Mouse (Mus musculus) kidney, adult 11 months (tissue): Measurements from ENCODE around the gene Slc15a2.
A peak's percentile ranks its signal among the peaks of the same experiment; 100 is the strongest.

ENCODE experiments used
- DNase-seq: peaks from one replicate; pipeline ENCODE4 v3.0.0; 2022

The Slc15a2 gene

GRCm38 (mm10) chr16:36784594-36785313 lies at the start of gene Slc15a2:
TSS of gene Slc15a2 (minus strand) at chr16:36784962.
- peak; percentile 55 for DNase-seq

- no peak for DNase-seq
Observed at GRCm38 (mm10) chr16:36828820-36829219, 44.1 kb upstream of the Slc15a2 start.

GRCm38 (mm10) chr16:36828054-36828786 lies 43.5 kb upstream of the Slc15a2 start, which contains the start of gene Iqcb1:
TSS of gene Iqcb1 (plus strand) at chr16:36828385.
- peak; percentile 83 for DNase-seq

- DNase-seq, result no peak
Observed at GRCm38 (mm10) chr16:36827611-36828053, 42.9 kb upstream of the Slc15a2 start.

GRCm38 (mm10) chr16:36821474-36821873 lies 36.7 kb upstream of the Slc15a2 start:
- DNase-seq, result no peak

- no peak for DNase-seq
Observed at GRCm38 (mm10) chr16:36820747-36821146, 36.0 kb upstream of the Slc15a2 start.

- no peak for DNase-seq
Observed at GRCm38 (mm10) chr16:36820016-36820415, 35.3 kb upstream of the Slc15a2 start.

- DNase-seq, result peak; percentile 86
Observed at GRCm38 (mm10) chr16:36817321-36817926, 32.7 kb upstream of the Slc15a2 start.

- no peak for DNase-seq
Observed at GRCm38 (mm10) chr16:36816916-36817315, 32.2 kb upstream of the Slc15a2 start.

- no peak for DNase-seq
Observed at GRCm38 (mm10) chr16:36813680-36814079, 28.9 kb upstream of the Slc15a2 start.

- DNase-seq, result peak; percentile 48
Observed at GRCm38 (mm10) chr16:36808616-36809015, 23.9 kb upstream of the Slc15a2 start.

GRCm38 (mm10) chr16:36802361-36802760 lies 17.6 kb upstream of the Slc15a2 start:
- no peak for DNase-seq

- no peak for DNase-seq
Observed at GRCm38 (mm10) chr16:36798334-36798733, 13.6 kb upstream of the Slc15a2 start.

GRCm38 (mm10) chr16:36794976-36795375 lies 10.2 kb upstream of the Slc15a2 start:
- no peak for DNase-seq

GRCm38 (mm10) chr16:36790166-36790565 lies 5.4 kb upstream of the Slc15a2 start:
- DNase-seq, result no peak

- DNase-seq, result peak; percentile 42
Observed at GRCm38 (mm10) chr16:36786466-36786865, 1.7 kb upstream of the Slc15a2 start.

- DNase-seq, result no peak
Observed at GRCm38 (mm10) chr16:36784146-36784545, 616 bp downstream of the Slc15a2 start.

- no peak for DNase-seq
Observed at GRCm38 (mm10) chr16:36775658-36776057, 9.1 kb downstream of the Slc15a2 start.

GRCm38 (mm10) chr16:36772996-36773395 lies 11.8 kb downstream of the Slc15a2 start:
- no peak for DNase-seq

GRCm38 (mm10) chr16:36771703-36772102 lies 13.1 kb downstream of the Slc15a2 start:
- DNase-seq, result no peak

GRCm38 (mm10) chr16:36771244-36771643 lies 13.5 kb downstream of the Slc15a2 start:
- DNase-seq, result no peak

- no peak for DNase-seq
Observed at GRCm38 (mm10) chr16:36770830-36771229, 13.9 kb downstream of the Slc15a2 start.

GRCm38 (mm10) chr16:36770191-36770771 lies 14.5 kb downstream of the Slc15a2 start:
- no peak for DNase-seq
